Mouse (Mus musculus): ENCODE results near the gene Edrf1. TPM values are rescaled to one million over a fixed set of nuclear protein-coding genes. Genes with fewer than 3 reads are reported as not detected.

Gene Edrf1
- polyA plus RNA-seq, 1 experiment: 17.7 TPM

GRCm38 (mm10) chr7:133638306-133638705 is 963 bp downstream of the Edrf1 start:
- peaks cover 6% of the 10 kb centered on the region for H3K4me1 ChIP-seq (replicated peaks; ENCODE audit: control insufficient read depth, insufficient read depth, low read length)
- DNase-seq: no peak

GRCm38 (mm10) chr7:133638821-133639220 is 1.5 kb downstream of the Edrf1 start:
- Histone ChIP-seq H3K4me1 (replicated peaks; ENCODE audit: control insufficient read depth, insufficient read depth, low read length) (peaks cover 6% of the 10 kb centered on the region), H3K4me3 (ENCODE audit: control insufficient read depth, insufficient read depth, low read length) (no peak overlapping the region), H3K36me3 (ENCODE audit: control insufficient read depth, insufficient read depth, low read length) (peaks cover 29% of the 10 kb centered on the region), H3K27ac (ENCODE audit: control insufficient read depth, insufficient read depth, low read length) (no peak overlapping the region), H3K27me3 (ENCODE audit: control insufficient read depth, insufficient read depth, low read length) (no peaks in the 10 kb centered on the region)
- 95% methylated on average over 13 of the region's 13 CpGs for WGBS
- TF ChIP-seq CTCF (IDR thresholded peaks at IDR 0.05; ENCODE audit: borderline replicate concordance, control insufficient read depth, extremely low read depth, insufficient read depth, low read length, poor library complexity) (no peak), POLR2A (IDR thresholded peaks at IDR 0.05; ENCODE audit: control insufficient read depth, extremely low read depth, insufficient read depth, low read length, poor library complexity) (no peak)
- no peak for DNase-seq

More at GRCm38 (mm10) chr7:133638306-133638705, 963 bp downstream of the Edrf1 start:
- H3K27ac ChIP-seq (ENCODE audit: control insufficient read depth, insufficient read depth, low read length): no peak overlapping the region
- H3K4me3 ChIP-seq (ENCODE audit: control insufficient read depth, insufficient read depth, low read length): peak overlapping the region; percentile 73
- TF ChIP-seq POLR2A (IDR thresholded peaks at IDR 0.05; ENCODE audit: control insufficient read depth, extremely low read depth, insufficient read depth, low read length, poor library complexity): no peak
- TF ChIP-seq CTCF (IDR thresholded peaks at IDR 0.05; ENCODE audit: borderline replicate concordance, control insufficient read depth, extremely low read depth, insufficient read depth, low read length, poor library complexity): no peak
- WGBS: 9% methylated on average over 13 of the region's 13 CpGs
- H3K36me3 ChIP-seq (ENCODE audit: control insufficient read depth, insufficient read depth, low read length): peaks cover 25% of the 10 kb centered on the region
- no peaks in the 10 kb centered on the region for H3K27me3 ChIP-seq (ENCODE audit: control insufficient read depth, insufficient read depth, low read length)

- H3K4me1 ChIP-seq (replicated peaks; ENCODE audit: control insufficient read depth, insufficient read depth, low read length): no peaks in the 10 kb centered on the region
- no peak overlapping the region for H3K4me3 ChIP-seq (ENCODE audit: control insufficient read depth, insufficient read depth, low read length)
- DNase-seq: no peak
- H3K27me3 ChIP-seq (ENCODE audit: control insufficient read depth, insufficient read depth, low read length): no peaks in the 10 kb centered on the region
- TF ChIP-seq POLR2A (IDR thresholded peaks at IDR 0.05; ENCODE audit: control insufficient read depth, extremely low read depth, insufficient read depth, low read length, poor library complexity): no peak
- no peak for TF ChIP-seq CTCF (IDR thresholded peaks at IDR 0.05; ENCODE audit: borderline replicate concordance, control insufficient read depth, extremely low read depth, insufficient read depth, low read length, poor library complexity)
- WGBS: 72% methylated on average over 6 of the region's 6 CpGs
- H3K36me3 ChIP-seq (ENCODE audit: control insufficient read depth, insufficient read depth, low read length): peaks cover 93% of the 10 kb centered on the region
- H3K27ac ChIP-seq (ENCODE audit: control insufficient read depth, insufficient read depth, low read length): no peak overlapping the region
These were observed 8.4 kb downstream of the Edrf1 start for GRCm38 (mm10) chr7:133645716-133646115.

- TF ChIP-seq CTCF (IDR thresholded peaks at IDR 0.05; ENCODE audit: borderline replicate concordance, control insufficient read depth, extremely low read depth, insufficient read depth, low read length, poor library complexity) (no peak), POLR2A (IDR thresholded peaks at IDR 0.05; ENCODE audit: control insufficient read depth, extremely low read depth, insufficient read depth, low read length, poor library complexity) (no peak)
- Histone ChIP-seq H3K27me3 (ENCODE audit: control insufficient read depth, insufficient read depth, low read length) (no peaks in the 10 kb centered on the region), H3K4me1 (replicated peaks; ENCODE audit: control insufficient read depth, insufficient read depth, low read length) (no peaks in the 10 kb centered on the region), H3K4me3 (ENCODE audit: control insufficient read depth, insufficient read depth, low read length) (no peak overlapping the region), H3K27ac (ENCODE audit: control insufficient read depth, insufficient read depth, low read length) (no peak overlapping the region), H3K36me3 (ENCODE audit: control insufficient read depth, insufficient read depth, low read length) (peaks cover 97% of the 10 kb centered on the region)
- 97% methylated on average over 1 of the region's 1 CpGs for WGBS
- DNase-seq: no peak
These were observed 25.1 kb downstream of the Edrf1 start for GRCm38 (mm10) chr7:133662467-133662866.

GRCm38 (mm10) chr7:133669071-133669470 is 31.7 kb downstream of the Edrf1 start:
- WGBS: 96% methylated on average over 1 of the region's 1 CpGs
- DNase-seq: no peak
- Histone ChIP-seq H3K27ac (ENCODE audit: control insufficient read depth, insufficient read depth, low read length) (no peak overlapping the region), H3K4me1 (replicated peaks; ENCODE audit: control insufficient read depth, insufficient read depth, low read length) (no peaks in the 10 kb centered on the region), H3K4me3 (ENCODE audit: control insufficient read depth, insufficient read depth, low read length) (no peak overlapping the region), H3K36me3 (ENCODE audit: control insufficient read depth, insufficient read depth, low read length) (peaks cover 78% of the 10 kb centered on the region), H3K27me3 (ENCODE audit: control insufficient read depth, insufficient read depth, low read length) (no peaks in the 10 kb centered on the region)
- TF ChIP-seq CTCF (IDR thresholded peaks at IDR 0.05; ENCODE audit: borderline replicate concordance, control insufficient read depth, extremely low read depth, insufficient read depth, low read length, poor library complexity): no peak
- TF ChIP-seq POLR2A (IDR thresholded peaks at IDR 0.05; ENCODE audit: control insufficient read depth, extremely low read depth, insufficient read depth, low read length, poor library complexity): no peak

- no peak for TF ChIP-seq POLR2A (IDR thresholded peaks at IDR 0.05; ENCODE audit: control insufficient read depth, extremely low read depth, insufficient read depth, low read length, poor library complexity)
- TF ChIP-seq CTCF (IDR thresholded peaks at IDR 0.05; ENCODE audit: borderline replicate concordance, control insufficient read depth, extremely low read depth, insufficient read depth, low read length, poor library complexity): no peak
- H3K27ac ChIP-seq (ENCODE audit: control insufficient read depth, insufficient read depth, low read length): no peak overlapping the region
- no peak overlapping the region for H3K4me3 ChIP-seq (ENCODE audit: control insufficient read depth, insufficient read depth, low read length)
- DNase-seq: no peak
- WGBS: 92% methylated on average over 9 of the region's 9 CpGs
- no peaks in the 10 kb centered on the region for H3K4me1 ChIP-seq (replicated peaks; ENCODE audit: control insufficient read depth, insufficient read depth, low read length)
- no peaks in the 10 kb centered on the region for H3K27me3 ChIP-seq (ENCODE audit: control insufficient read depth, insufficient read depth, low read length)
- H3K36me3 ChIP-seq (ENCODE audit: control insufficient read depth, insufficient read depth, low read length): peaks cover 69% of the 10 kb centered on the region
These were observed 32.6 kb downstream of the Edrf1 start for GRCm38 (mm10) chr7:133669946-133670345.

GRCm38 (mm10) chr7:133670846-133671245 is 33.5 kb downstream of the Edrf1 start:
- Histone ChIP-seq H3K27ac (ENCODE audit: control insufficient read depth, insufficient read depth, low read length) (no peak overlapping the region), H3K27me3 (ENCODE audit: control insufficient read depth, insufficient read depth, low read length) (no peaks in the 10 kb centered on the region), H3K4me3 (ENCODE audit: control insufficient read depth, insufficient read depth, low read length) (no peak overlapping the region), H3K36me3 (ENCODE audit: control insufficient read depth, insufficient read depth, low read length) (peaks cover 61% of the 10 kb centered on the region), H3K4me1 (replicated peaks; ENCODE audit: control insufficient read depth, insufficient read depth, low read length) (no peaks in the 10 kb centered on the region)
- 96% methylated on average over 3 of the region's 3 CpGs for WGBS
- TF ChIP-seq POLR2A (IDR thresholded peaks at IDR 0.05; ENCODE audit: control insufficient read depth, extremely low read depth, insufficient read depth, low read length, poor library complexity) (no peak), CTCF (IDR thresholded peaks at IDR 0.05; ENCODE audit: borderline replicate concordance, control insufficient read depth, extremely low read depth, insufficient read depth, low read length, poor library complexity) (no peak)
- no peak for DNase-seq

Measured in thymus, adult 2 months (tissue).